Mouse (Mus musculus) CH12.LX (cell line): Measurements from ENCODE around the gene Slc25a36. TPM values are rescaled to one million over a fixed set of nuclear protein-coding genes. Genes with fewer than 3 reads are reported as not detected.

Experiments
- DNase-seq: peaks from one replicate; pipeline ENCODE4 v3.0.0-alpha.2; 2013; ENCODE audit errors: extremely low read depth
- H3K27ac ChIP-seq: 2 replicates; pipeline ENCODE4 v1.5.1; 2012; ENCODE audit warnings: low read depth, mild to moderate bottlenecking, control low read depth, moderate library complexity; ENCODE audit not compliant: insufficient read depth
- H3K27me3 ChIP-seq: replicated peaks from 2 replicates; pipeline ENCODE3; 2012; ENCODE audit warnings: inconsistent platforms
- H3K36me3 ChIP-seq, 2 experiments: replicated peaks in 1 of 2; 2 replicates each; pipeline versions ENCODE3 to v1.6.1; 2012; ENCODE audit warnings: inconsistent platforms in 1 of 2, low read length in 1 of 2, mild to moderate bottlenecking in 1 of 2, mixed read lengths in 1 of 2, moderate library complexity in 1 of 2; ENCODE audit not compliant: control insufficient read depth in 1 of 2, insufficient read depth in 1 of 2
- H3K4me1 ChIP-seq, 2 experiments: 2 replicates each; pipeline ENCODE4 v1.6.1; 2012; ENCODE audit warnings: inconsistent platforms in 1 of 2, moderate library complexity in 1 of 2; ENCODE audit not compliant: insufficient read depth in 2 of 2, control insufficient read depth in 1 of 2
- H3K4me2 ChIP-seq: 2 replicates; pipeline ENCODE4 v1.6.1; 2012; ENCODE audit warnings: low read depth, mild to moderate bottlenecking, control low read depth; ENCODE audit not compliant: poor library complexity, insufficient read depth, severe bottlenecking
- H3K4me3 ChIP-seq, 3 experiments: fragments of 150-350 bp in 1 of 3; sonication (generic) in 1 of 3; replicated peaks in 1 of 3; 2 replicates each; pipeline versions ENCODE3 to v1.5.1; 2011 to 2012; ENCODE audit warnings: low read depth in 2 of 3, low read length in 2 of 3, mild to moderate bottlenecking in 2 of 3, moderate library complexity in 2 of 3, control low read depth in 1 of 3, improper control_type of control experiment in 1 of 3, inconsistent platforms in 1 of 3, mixed read lengths in 1 of 3; ENCODE audit not compliant: poor library complexity in 1 of 3
- H3K79me2 ChIP-seq: replicated peaks from 2 replicates; pipeline ENCODE4 v1.6.1; 2012; ENCODE audit warnings: mild to moderate bottlenecking, moderate library complexity; ENCODE audit not compliant: control insufficient read depth, poor library complexity, insufficient read depth, severe bottlenecking; ENCODE audit errors: extremely low read depth
- H3K9ac ChIP-seq: 2 replicates; pipeline ENCODE4 v1.6.1; 2012; ENCODE audit warnings: low read depth, mild to moderate bottlenecking, control low read depth, moderate library complexity; ENCODE audit not compliant: insufficient read depth
- H3K9me3 ChIP-seq: replicated peaks from 2 replicates; pipeline ENCODE3; 2012; ENCODE audit warnings: low read length, inconsistent platforms, mixed read lengths
- CHD1 ChIP-seq: IDR thresholded peaks from 2 replicates; pipeline ENCODE4 v1.6.1; 2012; ENCODE audit warnings: low read depth, low read length, improper control_type of control experiment, inconsistent platforms
- CHD2 ChIP-seq: IDR thresholded peaks from 2 replicates; pipeline ENCODE4 v1.6.1; 2011; ENCODE audit warnings: low read length, improper control_type of control experiment
- CTCF ChIP-seq, 2 experiments: IDR thresholded peaks in 1 of 2; conservative IDR thresholded peaks in 1 of 2; 2 replicates each; pipeline ENCODE4 v1.5.1; 2011 to 2012; ENCODE audit warnings: low read depth in 2 of 2, low read length in 2 of 2, improper control_type of control experiment in 1 of 2, inconsistent platforms in 1 of 2, mild to moderate bottlenecking in 1 of 2, moderate library complexity in 1 of 2
- E2F4 ChIP-seq: IDR thresholded peaks from 2 replicates; pipeline ENCODE4 v1.6.1; 2011; ENCODE audit warnings: low read depth, low read length, improper control_type of control experiment; ENCODE audit not compliant: insufficient replicate concordance
- EP300 ChIP-seq: IDR thresholded peaks from 2 replicates; pipeline ENCODE4 v1.6.1; 2011; ENCODE audit warnings: low read length, improper control_type of control experiment
- ETS1 ChIP-seq: conservative IDR thresholded peaks from 2 replicates; pipeline ENCODE4 v1.6.1; 2012; ENCODE audit warnings: low read depth, mild to moderate bottlenecking, inconsistent platforms, low read length, improper control_type of control experiment, moderate library complexity
- HCFC1 ChIP-seq: IDR thresholded peaks from 2 replicates; pipeline ENCODE4 v1.6.1; 2012; ENCODE audit warnings: low read depth, mild to moderate bottlenecking, inconsistent platforms, low read length, improper control_type of control experiment
- IRF4 ChIP-seq: IDR thresholded peaks from 2 replicates; pipeline ENCODE4 v1.6.1; 2014; ENCODE audit warnings: low read depth, mild to moderate bottlenecking, inconsistent platforms, low read length, improper control_type of control experiment
- JUND ChIP-seq: conservative IDR thresholded peaks from 2 replicates; pipeline ENCODE4 v1.6.1; 2011; ENCODE audit warnings: low read depth, low read length, improper control_type of control experiment
- MEF2A ChIP-seq: IDR thresholded peaks from 2 replicates; pipeline ENCODE4 v1.6.1; 2014; ENCODE audit warnings: low read depth, mild to moderate bottlenecking, inconsistent platforms, low read length, improper control_type of control experiment, borderline replicate concordance
- MXI1 ChIP-seq: IDR thresholded peaks from 2 replicates; pipeline ENCODE4 v1.6.1; 2011; ENCODE audit warnings: mild to moderate bottlenecking, low read depth, low read length, improper control_type of control experiment
- MYC ChIP-seq: IDR thresholded peaks from 2 replicates; pipeline ENCODE4 v1.6.1; 2011; ENCODE audit warnings: low read depth, mild to moderate bottlenecking, improper control_type of control experiment, low read length
- PAX5 ChIP-seq: IDR thresholded peaks from 2 replicates; pipeline ENCODE4 v1.6.1; 2012; ENCODE audit warnings: low read length, inconsistent platforms, mixed read lengths
- POLR2AphosphoS2 ChIP-seq: IDR thresholded peaks from 2 replicates; pipeline ENCODE4 v1.6.1; 2011; ENCODE audit warnings: low read depth, low read length, improper control_type of control experiment
- RCOR1 ChIP-seq: conservative IDR thresholded peaks from 2 replicates; pipeline ENCODE4 v1.6.1; 2012; ENCODE audit warnings: low read depth, mild to moderate bottlenecking, inconsistent platforms, low read length, improper control_type of control experiment
- SMC3 ChIP-seq: IDR thresholded peaks from 2 replicates; pipeline ENCODE4 v1.6.1; 2011; ENCODE audit warnings: low read depth, low read length, improper control_type of control experiment
- TCF12 ChIP-seq: IDR thresholded peaks from 2 replicates; pipeline ENCODE4 v1.6.1; 2014; ENCODE audit warnings: low read depth, mild to moderate bottlenecking, inconsistent platforms, low read length, improper control_type of control experiment
- UBTF ChIP-seq: IDR thresholded peaks from 2 replicates; pipeline ENCODE4 v1.6.1; 2012; ENCODE audit warnings: low read depth, mild to moderate bottlenecking, inconsistent platforms, low read length, improper control_type of control experiment, moderate library complexity
- USF2 ChIP-seq: conservative IDR thresholded peaks from 2 replicates; pipeline ENCODE4 v1.6.1; 2011; ENCODE audit warnings: low read depth, low read length, improper control_type of control experiment
- ZC3H11A ChIP-seq: IDR thresholded peaks from 2 replicates; pipeline ENCODE4 v1.6.1; 2012; ENCODE audit warnings: low read depth, mild to moderate bottlenecking, inconsistent platforms, low read length, improper control_type of control experiment
- ZNF384 ChIP-seq: IDR thresholded peaks from 2 replicates; pipeline ENCODE4 v1.6.1; 2012; ENCODE audit warnings: low read depth, low read length, improper control_type of control experiment, inconsistent platforms
- dilution Hi-C: fragments of 300-500 bp; cut with MboI; formaldehyde crosslinking; loops from 2 replicates; pipeline ENCODE4 v1.14.3; 2020; ENCODE audit warnings: low sequenced_read_pairs; ENCODE audit not compliant: extremely low pct_unique_long_range_greater_than_20kb, extremely low pct_ligation_motif_present
- in situ Hi-C: fragments of 300-500 bp; cut with MboI; formaldehyde crosslinking; loops from 3 replicates; pipeline ENCODE4 v1.14.3; 2019; ENCODE audit warnings: low sequenced_read_pairs, low pct_ligation_motif_present, low pct_unique_long_range_greater_than_20kb, mixed read lengths
- polyA plus RNA-seq: library from polyadenylated mRNA; unstranded; fragments of >175 nt; gene quantifications from 2 replicates; pipeline ENCODE4 v1.2.1, GENCODE M21; 2012; ENCODE audit warnings: low read depth; ENCODE audit not compliant: insufficient read length
- total RNA-seq, 2 experiments: library from RNA; depleted of rRNA; stranded (reverse); fragments of 300-350 nt in 1 of 2; fragments of >200 nt in 1 of 2; gene quantifications; 2 replicates each; pipeline ENCODE4 v1.2.3; 2012 to 2014

Slc25a36 gene
- total and polyA plus RNA-seq, 3 experiments = 14.9 to 35.6 (median 18.7) TPM

DNA sequence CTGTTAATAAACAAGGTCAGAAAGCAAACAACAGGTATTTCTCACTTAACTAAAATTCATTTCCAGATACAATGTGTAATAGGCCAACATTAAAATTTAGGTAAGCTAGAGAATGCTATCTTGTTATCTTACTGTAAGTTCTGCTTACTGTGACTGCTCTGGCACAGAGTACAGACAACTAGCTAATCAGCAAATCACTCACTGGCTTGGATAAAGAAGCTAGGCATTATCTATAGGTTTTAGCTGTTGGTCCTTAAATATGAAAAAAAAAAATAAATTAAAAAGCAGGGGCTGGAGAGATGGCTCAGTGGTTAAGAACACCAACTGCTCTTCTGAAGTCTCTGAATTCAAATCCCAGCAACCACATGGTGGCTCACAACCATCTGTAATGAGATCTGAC lies 23.1 kb downstream of the Slc25a36 start:
- H3K27me3 ChIP-seq = no peaks in the 10 kb centered on the region
- H3K4me1 ChIP-seq = no peaks in the 10 kb centered on the region
- in situ Hi-C loops (no loop called here), dilution Hi-C loops (no loop called here)
- no peak overlapping the region for H3K27ac ChIP-seq
- no peaks in the 10 kb centered on the region for H3K9me3 ChIP-seq
- no peak overlapping the region for H3K4me2 ChIP-seq
- no peak for DNase-seq
- no peaks in the 10 kb centered on the region for H3K79me2 ChIP-seq
- H3K4me3 ChIP-seq = no peak overlapping the region
- no peak for TF ChIP-seq JUND
- no peak for TF ChIP-seq SMC3
- no peak for TF ChIP-seq MYC
- TF ChIP-seq POLR2AphosphoS2 = no peak
- peaks cover 17 to 35% of the 10 kb centered on the region in 2 experiments for H3K36me3 ChIP-seq
- no peak overlapping the region for H3K9ac ChIP-seq

DNA sequence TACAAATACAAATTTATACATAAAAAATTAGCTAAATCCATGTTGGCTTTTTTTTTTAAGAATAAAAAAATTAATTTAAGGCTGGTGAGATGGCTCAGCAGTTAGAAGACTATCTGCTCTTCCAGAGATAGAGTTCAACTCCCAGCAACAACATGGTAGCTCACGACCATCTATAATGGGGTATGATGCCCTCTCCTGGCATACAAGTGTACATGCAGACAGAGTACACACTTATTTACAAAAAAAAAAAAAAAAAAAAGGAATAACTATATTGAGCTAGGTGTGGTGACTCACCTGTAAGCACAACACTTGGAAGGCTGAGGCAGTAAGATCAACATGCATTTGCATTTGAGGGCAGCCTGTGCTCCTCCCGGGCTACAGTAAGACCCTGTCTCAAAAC lies 26.3 kb downstream of the Slc25a36 start:
- no peak overlapping the region for H3K4me2 ChIP-seq
- peaks cover 22 to 44% of the 10 kb centered on the region in 2 experiments for H3K36me3 ChIP-seq
- no peaks in the 10 kb centered on the region for H3K9me3 ChIP-seq
- TF ChIP-seq ZC3H11A = no peak
- no peak for TF ChIP-seq MEF2A
- no peak for TF ChIP-seq IRF4
- no peak for TF ChIP-seq UBTF
- TF ChIP-seq RCOR1 = no peak
- no peak for TF ChIP-seq MXI1
- peak in 1 of 2 experiments; percentile 22; a peak in 1 of 4 replicates for TF ChIP-seq CTCF (conservative IDR thresholded peaks at IDR 0.05 in 1 of 2, IDR thresholded peaks at IDR 0.05 in 1 of 2; ENCODE audit: low read depth in 2 of 2, low read length in 2 of 2)
- no peak for TF ChIP-seq E2F4
- peak; percentile 71 for TF ChIP-seq ZNF384
- no peak for TF ChIP-seq CHD2
- no peak for TF ChIP-seq EP300
- TF ChIP-seq PAX5 = no peak
- TF ChIP-seq TCF12 = no peak
- TF ChIP-seq ETS1 = no peak
- no peak for TF ChIP-seq CHD1
- no peak for TF ChIP-seq HCFC1
- no peak for TF ChIP-seq USF2
- dilution Hi-C loops = no loop called here
- H3K79me2 ChIP-seq = no peaks in the 10 kb centered on the region
- no peak overlapping the region for H3K27ac ChIP-seq
- no peak overlapping the region for H3K9ac ChIP-seq
- H3K4me3 ChIP-seq = no peak overlapping the region
- DNase-seq = no peak
- H3K4me1 ChIP-seq = no peaks in the 10 kb centered on the region
- no peaks in the 10 kb centered on the region for H3K27me3 ChIP-seq
- in situ Hi-C loops = no loop called here
